Mouse (Mus musculus): ENCODE measurements around the gene Slc36a3. TPM values are rescaled to one million over a fixed set of nuclear protein-coding genes. Genes with fewer than 3 reads are reported as not detected.

Gene Slc36a3
- polyA plus RNA-seq, 1 experiment, result 0.11 TPM

DNA sequence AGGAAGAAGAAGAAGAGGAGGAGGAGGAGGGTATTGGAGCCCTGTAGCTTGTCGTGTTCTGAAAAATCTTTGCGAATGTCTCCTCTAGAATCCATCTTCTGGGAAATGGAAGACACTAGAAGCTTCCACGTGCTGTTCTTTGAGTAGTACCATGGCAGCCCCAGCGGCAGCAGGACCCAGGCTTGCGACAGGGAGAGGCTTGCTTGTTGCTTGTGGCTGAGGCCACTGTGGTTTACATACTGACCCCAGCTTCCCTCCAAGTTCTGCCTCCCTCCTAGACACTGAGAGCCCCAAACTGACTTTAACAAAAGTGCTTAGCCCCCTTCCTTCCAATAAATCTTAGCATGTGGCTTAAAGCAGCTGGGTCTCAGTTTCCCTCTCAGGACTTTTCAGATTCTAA lies 32.7 kb upstream of the Slc36a3 start:
- H3K27me3 ChIP-seq (replicated peaks; ENCODE audit: control insufficient read depth, insufficient read depth, low read length), result no peaks in the 10 kb centered on the region
- TF ChIP-seq CTCF (conservative IDR thresholded peaks at IDR 0.05; ENCODE audit: insufficient read depth, insufficient read length, low read depth, low read length) (no peak), POLR2A (IDR thresholded peaks at IDR 0.05; ENCODE audit: low read depth, low read length) (no peak)
- no peak overlapping the region for H3K4me3 ChIP-seq (ENCODE audit: insufficient read depth, low read depth, low read length)

DNA sequence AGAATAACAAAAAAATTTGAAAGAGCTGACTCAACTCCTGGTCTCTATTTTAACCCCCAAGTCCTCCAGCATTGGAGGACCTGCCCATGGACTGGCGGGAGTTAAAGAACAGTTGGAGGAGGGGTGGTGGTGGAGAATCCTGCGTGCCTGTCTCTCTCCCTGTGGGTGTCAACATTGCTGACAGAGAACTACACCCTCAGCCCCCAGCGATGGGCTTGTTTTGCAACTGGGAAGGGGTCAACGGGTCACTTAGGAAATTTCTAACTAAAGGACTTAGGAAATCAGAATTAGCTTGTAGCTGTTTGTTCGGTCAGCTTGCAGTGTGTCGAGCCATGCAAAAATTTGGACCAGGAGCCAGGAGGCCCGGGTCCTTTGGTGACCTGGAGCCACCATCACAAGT lies 31.6 kb upstream of the Slc36a3 start:
- H3K36me3 ChIP-seq (ENCODE audit: control insufficient read depth, insufficient read depth, low read length), result no peaks in the 10 kb centered on the region
- no peak for DNase-seq
- H3K4me1 ChIP-seq (ENCODE audit: control insufficient read depth, insufficient read depth, low read length), result 0 out of 2 replicates have a peak, but pooled peaks cover 3% of the 10 kb centered on the region
- H3K27ac ChIP-seq (ENCODE audit: insufficient read depth, low read depth, low read length), result no peak overlapping the region
- TF ChIP-seq POLR2A (IDR thresholded peaks at IDR 0.05; ENCODE audit: low read depth, low read length), result no peak
- no peak for TF ChIP-seq CTCF (conservative IDR thresholded peaks at IDR 0.05; ENCODE audit: insufficient read depth, insufficient read length, low read depth, low read length)
- WGBS, result 56% methylated on average over 7 of the region's 7 CpGs
- H3K27me3 ChIP-seq (replicated peaks; ENCODE audit: control insufficient read depth, insufficient read depth, low read length), result no peaks in the 10 kb centered on the region
- H3K4me3 ChIP-seq (ENCODE audit: insufficient read depth, low read depth, low read length), result no peak overlapping the region

More for the DNA sequence above, 32.7 kb upstream of the Slc36a3 start:
- Histone ChIP-seq H3K27ac (ENCODE audit: insufficient read depth, low read depth, low read length) (no peak overlapping the region), H3K4me1 (ENCODE audit: control insufficient read depth, insufficient read depth, low read length) (0 out of 2 replicates have a peak, but pooled peaks cover 3% of the 10 kb centered on the region), H3K36me3 (ENCODE audit: control insufficient read depth, insufficient read depth, low read length) (no peaks in the 10 kb centered on the region)
- 86% methylated on average over 5 of the region's 5 CpGs for WGBS
- no peak for DNase-seq

- Histone ChIP-seq H3K4me3 (ENCODE audit: insufficient read depth, low read depth, low read length) (no peak overlapping the region), H3K36me3 (ENCODE audit: control insufficient read depth, insufficient read depth, low read length) (no peaks in the 10 kb centered on the region), H3K27me3 (replicated peaks; ENCODE audit: control insufficient read depth, insufficient read depth, low read length) (no peaks in the 10 kb centered on the region), H3K4me1 (ENCODE audit: control insufficient read depth, insufficient read depth, low read length) (0 out of 2 replicates have a peak, but pooled peaks cover 2% of the 10 kb centered on the region), H3K27ac (ENCODE audit: insufficient read depth, low read depth, low read length) (no peak overlapping the region)
- WGBS, result 77% methylated on average over 3 of the region's 3 CpGs
- no peak for DNase-seq
- TF ChIP-seq CTCF (conservative IDR thresholded peaks at IDR 0.05; ENCODE audit: insufficient read depth, insufficient read length, low read depth, low read length) (no peak), POLR2A (IDR thresholded peaks at IDR 0.05; ENCODE audit: low read depth, low read length) (no peak)
These were observed 28.3 kb upstream of the Slc36a3 start for GRCm38 (mm10) chr11:55179856-55180255.

DNA sequence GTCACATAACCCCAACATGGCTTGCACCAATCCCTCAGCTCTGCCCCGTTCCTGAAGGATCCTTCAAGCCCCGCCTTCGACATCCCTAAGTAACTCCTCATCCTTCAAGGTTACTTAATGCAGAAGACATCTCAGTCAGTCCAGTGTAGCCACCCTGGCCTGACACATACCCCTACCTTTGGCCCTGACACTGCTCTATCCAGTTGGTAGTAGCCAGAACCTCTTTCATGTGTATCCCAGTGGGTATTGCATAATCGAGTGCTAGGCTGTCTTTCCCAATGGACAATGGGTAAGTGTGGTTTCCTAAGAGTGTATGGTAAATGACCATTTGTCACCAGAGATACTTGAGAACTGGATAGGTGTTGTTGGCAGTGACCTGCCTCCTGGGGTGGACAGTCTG lies 27.3 kb upstream of the Slc36a3 start:
- H3K27ac ChIP-seq (ENCODE audit: insufficient read depth, low read depth, low read length), result no peak overlapping the region
- H3K4me1 ChIP-seq (ENCODE audit: control insufficient read depth, insufficient read depth, low read length), result no peaks in the 10 kb centered on the region
- H3K27me3 ChIP-seq (replicated peaks; ENCODE audit: control insufficient read depth, insufficient read depth, low read length), result no peaks in the 10 kb centered on the region
- no peak for DNase-seq
- 83% methylated on average over 4 of the region's 4 CpGs for WGBS
- no peak overlapping the region for H3K4me3 ChIP-seq (ENCODE audit: insufficient read depth, low read depth, low read length)
- TF ChIP-seq CTCF (conservative IDR thresholded peaks at IDR 0.05; ENCODE audit: insufficient read depth, insufficient read length, low read depth, low read length) (no peak), POLR2A (IDR thresholded peaks at IDR 0.05; ENCODE audit: low read depth, low read length) (no peak)
- no peaks in the 10 kb centered on the region for H3K36me3 ChIP-seq (ENCODE audit: control insufficient read depth, insufficient read depth, low read length)

DNA sequence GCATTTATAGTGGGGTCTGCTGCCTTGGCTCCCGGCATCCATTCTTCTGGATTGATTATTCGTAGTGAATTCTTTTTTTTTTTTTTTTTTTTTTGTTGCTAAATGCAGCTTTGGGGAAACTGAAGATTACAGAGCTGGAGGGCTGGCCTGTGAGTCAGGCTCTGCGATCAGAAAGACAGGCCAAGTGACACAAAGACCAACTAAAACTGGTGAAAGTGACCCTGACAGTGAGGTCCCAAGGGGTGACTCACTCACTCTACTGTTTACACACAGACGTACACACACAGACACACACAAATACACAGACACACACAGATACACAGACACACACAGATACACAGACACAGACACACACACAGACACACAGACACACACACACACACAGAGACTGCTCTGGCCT lies 19.0 kb upstream of the Slc36a3 start:
- no peak overlapping the region for H3K27ac ChIP-seq (ENCODE audit: insufficient read depth, low read depth, low read length)
- WGBS, result 90% methylated on average over 4 of the region's 4 CpGs
- no peaks in the 10 kb centered on the region for H3K36me3 ChIP-seq (ENCODE audit: control insufficient read depth, insufficient read depth, low read length)
- H3K27me3 ChIP-seq (replicated peaks; ENCODE audit: control insufficient read depth, insufficient read depth, low read length), result no peaks in the 10 kb centered on the region
- H3K4me3 ChIP-seq (ENCODE audit: insufficient read depth, low read depth, low read length), result no peak overlapping the region
- no peaks in the 10 kb centered on the region for H3K4me1 ChIP-seq (ENCODE audit: control insufficient read depth, insufficient read depth, low read length)
- DNase-seq, result no peak
- TF ChIP-seq POLR2A (IDR thresholded peaks at IDR 0.05; ENCODE audit: low read depth, low read length), result no peak
- TF ChIP-seq CTCF (conservative IDR thresholded peaks at IDR 0.05; ENCODE audit: insufficient read depth, insufficient read length, low read depth, low read length), result no peak

DNA sequence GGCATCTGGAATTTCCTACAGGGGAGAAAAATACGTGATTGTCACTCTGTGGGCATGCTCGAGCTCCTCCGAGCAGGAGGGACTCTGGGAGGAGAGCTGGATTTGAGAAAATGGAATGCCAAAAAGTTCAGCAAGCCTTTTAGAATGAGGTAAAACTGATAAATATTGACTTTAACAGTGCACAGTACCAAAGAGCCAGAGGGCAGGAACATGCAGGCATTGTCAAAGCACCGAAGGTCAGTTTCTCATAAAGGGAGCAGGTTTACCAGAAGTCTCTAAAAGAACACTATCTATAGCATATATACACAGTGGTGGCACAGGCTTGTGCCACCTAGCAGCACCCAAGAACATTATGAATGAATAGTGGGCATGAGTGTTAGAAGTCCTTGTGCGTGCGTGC lies 17.4 kb upstream of the Slc36a3 start:
- no peaks in the 10 kb centered on the region for H3K27me3 ChIP-seq (replicated peaks; ENCODE audit: control insufficient read depth, insufficient read depth, low read length)
- no peak overlapping the region for H3K4me3 ChIP-seq (ENCODE audit: insufficient read depth, low read depth, low read length)
- no peak for DNase-seq
- H3K36me3 ChIP-seq (ENCODE audit: control insufficient read depth, insufficient read depth, low read length), result no peaks in the 10 kb centered on the region
- no peak overlapping the region for H3K27ac ChIP-seq (ENCODE audit: insufficient read depth, low read depth, low read length)
- WGBS, result 92% methylated on average over 6 of the region's 6 CpGs
- no peak for TF ChIP-seq POLR2A (IDR thresholded peaks at IDR 0.05; ENCODE audit: low read depth, low read length)
- TF ChIP-seq CTCF (conservative IDR thresholded peaks at IDR 0.05; ENCODE audit: insufficient read depth, insufficient read length, low read depth, low read length), result no peak
- H3K4me1 ChIP-seq (ENCODE audit: control insufficient read depth, insufficient read depth, low read length), result no peaks in the 10 kb centered on the region

DNA sequence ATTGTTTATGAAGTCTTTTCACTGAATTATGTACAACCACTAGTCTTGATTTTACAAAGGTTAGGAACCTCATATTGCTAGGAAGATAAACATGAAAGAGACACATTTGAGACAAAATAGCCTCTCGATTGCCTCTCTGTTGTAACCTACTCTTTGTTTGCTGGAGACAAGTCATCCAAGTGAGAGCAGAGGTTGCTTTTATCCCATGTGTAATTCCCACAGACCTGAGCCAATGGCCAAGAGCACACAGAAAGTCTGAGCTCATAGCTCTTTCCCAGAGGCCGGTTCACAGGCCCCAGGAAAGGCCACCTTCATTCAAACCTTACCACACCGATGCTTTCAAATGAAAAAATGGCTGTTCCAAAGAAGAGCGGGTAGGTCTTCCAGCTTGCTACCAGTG lies 17.0 kb upstream of the Slc36a3 start:
- WGBS, result 92% methylated on average over 4 of the region's 4 CpGs
- Histone ChIP-seq H3K27ac (ENCODE audit: insufficient read depth, low read depth, low read length) (no peak overlapping the region), H3K27me3 (replicated peaks; ENCODE audit: control insufficient read depth, insufficient read depth, low read length) (no peaks in the 10 kb centered on the region), H3K4me1 (ENCODE audit: control insufficient read depth, insufficient read depth, low read length) (no peaks in the 10 kb centered on the region), H3K4me3 (ENCODE audit: insufficient read depth, low read depth, low read length) (no peak overlapping the region), H3K36me3 (ENCODE audit: control insufficient read depth, insufficient read depth, low read length) (no peaks in the 10 kb centered on the region)
- no peak for TF ChIP-seq CTCF (conservative IDR thresholded peaks at IDR 0.05; ENCODE audit: insufficient read depth, insufficient read length, low read depth, low read length)
- TF ChIP-seq POLR2A (IDR thresholded peaks at IDR 0.05; ENCODE audit: low read depth, low read length), result no peak
- no peak for DNase-seq

Data from kidney, adult 2 months (tissue).